Mouse (Mus musculus): ENCODE data around the gene Tm9sf4.

Tm9sf4 gene

GRCm38 (mm10) chr2:153214771-153215259, 53.7 kb downstream of the Tm9sf4 start:
- peak; percentile 73 for DNase-seq (ENCODE audit: low read depth, low spot score)

GRCm38 (mm10) chr2:153215421-153215820, 54.3 kb downstream of the Tm9sf4 start:
- peak; percentile 35 for DNase-seq (ENCODE audit: low read depth, low spot score)

- no peak for DNase-seq (ENCODE audit: low read depth, low spot score)
Measured at GRCm38 (mm10) chr2:153217826-153218340, 56.8 kb downstream of the Tm9sf4 start.

- DNase-seq (ENCODE audit: low read depth, low spot score) = no peak
Measured at GRCm38 (mm10) chr2:153218516-153218915, 57.4 kb downstream of the Tm9sf4 start.

GRCm38 (mm10) chr2:153221620-153222019, 60.5 kb downstream of the Tm9sf4 start:
- no peak for DNase-seq (ENCODE audit: low read depth, low spot score)

- DNase-seq (ENCODE audit: low read depth, low spot score) = no peak
Measured at GRCm38 (mm10) chr2:153222130-153222529, 61.0 kb downstream of the Tm9sf4 start.

GRCm38 (mm10) chr2:153222566-153222965, 61.5 kb downstream of the Tm9sf4 start:
- DNase-seq (ENCODE audit: low read depth, low spot score) = no peak

- DNase-seq (ENCODE audit: low read depth, low spot score) = peak; percentile 73
Measured at GRCm38 (mm10) chr2:153224946-153225594, 64.0 kb downstream of the Tm9sf4 start, which contains the start of gene Tspyl3. Gene Tspyl3 (minus strand): TSS chr2:153225441.

- no peak for DNase-seq (ENCODE audit: low read depth, low spot score)
Measured at GRCm38 (mm10) chr2:153225595-153225953, 64.5 kb downstream of the Tm9sf4 start.

- no peak for DNase-seq (ENCODE audit: low read depth, low spot score)
Measured at GRCm38 (mm10) chr2:153227959-153228358, 66.9 kb downstream of the Tm9sf4 start.

GRCm38 (mm10) chr2:153228523-153228922, 67.4 kb downstream of the Tm9sf4 start:
- DNase-seq (ENCODE audit: low read depth, low spot score) = no peak

GRCm38 (mm10) chr2:153237193-153237592, 76.1 kb downstream of the Tm9sf4 start:
- DNase-seq (ENCODE audit: low read depth, low spot score) = peak; percentile 27

GRCm38 (mm10) chr2:153237891-153238290, 76.8 kb downstream of the Tm9sf4 start:
- DNase-seq (ENCODE audit: low read depth, low spot score) = peak; percentile 47

GRCm38 (mm10) chr2:153238406-153238805, 77.3 kb downstream of the Tm9sf4 start:
- no peak for DNase-seq (ENCODE audit: low read depth, low spot score)

- no peak for DNase-seq (ENCODE audit: low read depth, low spot score)
Measured at GRCm38 (mm10) chr2:153239021-153239859, 78.1 kb downstream of the Tm9sf4 start.

- DNase-seq (ENCODE audit: low read depth, low spot score) = peak; percentile 21
Measured at GRCm38 (mm10) chr2:153239860-153240480, 78.9 kb downstream of the Tm9sf4 start.

GRCm38 (mm10) chr2:153240701-153241235, 79.7 kb downstream of the Tm9sf4 start:
- DNase-seq (ENCODE audit: low read depth, low spot score) = peak; percentile 49

- DNase-seq (ENCODE audit: low read depth, low spot score) = peak; percentile 94
Measured at GRCm38 (mm10) chr2:153241250-153242014, 80.3 kb downstream of the Tm9sf4 start, which contains the start of the genes Plagl2 and Pofut1. Gene Plagl2 (minus strand): TSS chr2:153241426. Gene Pofut1 (plus strand): TSS chr2:153241533.

GRCm38 (mm10) chr2:153242156-153242555, 81.1 kb downstream of the Tm9sf4 start:
- no peak for DNase-seq (ENCODE audit: low read depth, low spot score)

GRCm38 (mm10) chr2:153249751-153250150, 88.6 kb downstream of the Tm9sf4 start:
- DNase-seq (ENCODE audit: low read depth, low spot score) = no peak

GRCm38 (mm10) chr2:153256604-153257003, 95.5 kb downstream of the Tm9sf4 start:
- no peak for DNase-seq (ENCODE audit: low read depth, low spot score)

Measured in CD4-positive, CD25-positive, alpha-beta regulatory T cell, adult 2 months (primary cell).